ENCODE assay signal across 15 mouse cellular contexts in genomic region chr8:8867126-8867777, GRCm38 (mm10).
DNase-seq lines count a peak whose midpoint lies in the region; ATAC-seq and TF ChIP-seq lines count a peak whose summit lies in the region.
"Had no signal": no experiment of that assay in that cellular context is flagged by ENCODE, and none has a peak within 500 bp of the region (broad histone marks: within the 10 kb centered on the region; RNA-seq: fewer than 3 reads in every experiment).

No protein-coding gene starts in this region.

- DNase-seq in embryo, embryonic 10 days (ENCODE audit: low spot score) = peak; percentile 17
- no peak for DNase-seq in embryo, embryonic 11 days
- peak; percentile 14 for DNase-seq in lung, adult 2 months
- no peak for DNase-seq in forebrain, embryonic 14.5 days (ENCODE audit: low spot score)
- no peak for DNase-seq in spleen, adult 12 weeks (ENCODE audit: low spot score)
- DNase-seq: cerebellum, postnatal 36 days; gastrocnemius, postnatal 25 days; right cerebral cortex, postnatal 14 days had no signal

- 28% methylated on average over 9 of the region's 9 CpGs for WGBS in lung, adult 2 months
- WGBS in forebrain, embryonic 14.5 days = 60% methylated on average over 9 of the region's 9 CpGs

- no peak for TF ChIP-seq POLR2A in lung, adult 2 months (IDR thresholded peaks at IDR 0.05; ENCODE audit: borderline replicate concordance, extremely low read depth, low read depth, low read length)

- H3K36me3 ChIP-seq in megakaryocyte, embryonic 14.5 days (replicated peaks; ENCODE audit: low read length) = no peaks in the 10 kb centered on the region
- no peaks in the 10 kb centered on the region for H3K36me3 ChIP-seq in forebrain, embryonic 14.5 days (ENCODE audit: control insufficient read depth, insufficient read depth, low read length)
- H3K36me3 ChIP-seq: heart, embryonic 13.5 days; intestine, embryonic 15.5 days had no signal

- H3K4me1 ChIP-seq in megakaryocyte, embryonic 14.5 days = no peaks in the 10 kb centered on the region; the same call in 1 of the 2 replicates
- H3K4me1 ChIP-seq in lung, adult 2 months (ENCODE audit: control insufficient read depth, insufficient read depth, low read length) = peaks cover 13% of the 10 kb centered on the region
- H3K4me1 ChIP-seq in forebrain, embryonic 14.5 days (ENCODE audit: control insufficient read depth, insufficient read depth, low read length) = no peaks in the 10 kb centered on the region

- H3K4me3 ChIP-seq in megakaryocyte, embryonic 14.5 days (replicated peaks) = peak overlapping the region; percentile 19
- H3K4me3 ChIP-seq in lung, adult 2 months (replicated peaks; ENCODE audit: extremely low read depth, low read depth, low read length) = no peak overlapping the region
- H3K4me3 ChIP-seq in forebrain, embryonic 14.5 days (ENCODE audit: low read depth, low read length) = no peak overlapping the region
- H3K4me3 ChIP-seq: erythroblast, embryonic 14.5 days; heart, embryonic 13.5 days; intestine, embryonic 15.5 days had no signal

- no peaks in the 10 kb centered on the region for H3K9me3 ChIP-seq in megakaryocyte, embryonic 14.5 days
- H3K9me3 ChIP-seq in forebrain, embryonic 14.5 days (replicated peaks; ENCODE audit: control insufficient read depth, low read length) = no peaks in the 10 kb centered on the region
- H3K9me3 ChIP-seq: heart, embryonic 13.5 days; intestine, embryonic 15.5 days had no signal

- ATAC-seq in megakaryocyte, adult 5-6 weeks (ENCODE audit: poor library complexity, severe bottlenecking) = no peak
- peak; percentile 29; the same call in 1 of the 2 replicates for ATAC-seq in megakaryocyte progenitor cell, adult 5-6 weeks (replicated peaks; ENCODE audit: poor library complexity)
- no peak for ATAC-seq in forebrain, embryonic 14.5 days
- ATAC-seq: intestine, embryonic 15.5 days had no signal

- no peak overlapping the region for H3K9ac ChIP-seq in forebrain, embryonic 14.5 days (ENCODE audit: low read length)
- H3K9ac ChIP-seq: heart, embryonic 13.5 days; intestine, embryonic 15.5 days had no signal

- no peaks in the 10 kb centered on the region for H3K27me3 ChIP-seq in megakaryocyte, embryonic 14.5 days (replicated peaks)
- no peaks in the 10 kb centered on the region; the same call in 1 of the 2 replicates for H3K27me3 ChIP-seq in forebrain, embryonic 14.5 days (replicated peaks; ENCODE audit: control insufficient read depth, insufficient read depth, low read length)
- H3K27me3 ChIP-seq: CH12.LX; heart, embryonic 13.5 days; intestine, embryonic 15.5 days had no signal

- H3K27ac ChIP-seq in forebrain, embryonic 14.5 days (ENCODE audit: low read depth, low read length) = no peak overlapping the region
- H3K27ac ChIP-seq: heart, embryonic 13.5 days; intestine, embryonic 15.5 days had no signal

- TF ChIP-seq CTCF in lung, adult 2 months (IDR thresholded peaks at IDR 0.05; ENCODE audit: insufficient read depth, low read length) = no peak

- no peak overlapping the region for H3K4me2 ChIP-seq in forebrain, embryonic 14.5 days (ENCODE audit: low read length)
- H3K4me2 ChIP-seq: heart, embryonic 13.5 days; intestine, embryonic 15.5 days had no signal

Comparison
In these comparisons a context has a peak if more than half of its experiments do, and no peak if none do; other contexts are left out.
1. DNase-seq: peak in embryo, embryonic 10 days (single experiment) and lung, adult 2 months (single experiment); none in embryo, embryonic 11 days (single experiment), forebrain, embryonic 14.5 days (single experiment) and spleen, adult 12 weeks (single experiment).